Mouse (Mus musculus) frontal cortex, adult 2 months (tissue): ENCODE measurements around the gene Chrna1. TPM values are rescaled to one million over a fixed set of nuclear protein-coding genes. Genes with fewer than 3 reads are reported as not detected.

Experiments used
- DNase-seq, 2 experiments: peaks; one replicate each; pipeline ENCODE4 v3.0.0; 2022; ENCODE audit warnings: low spot score in 1 of 2; ENCODE audit errors: extremely low spot score in 1 of 2
- polyA plus RNA-seq: library from polyadenylated mRNA; depleted of rRNA; stranded (reverse); fragments of >200 nt; gene quantifications from 2 replicates; pipeline ENCODE4 v1.2.3, GENCODE M21; 2012

The Chrna1 gene
- polyA plus RNA-seq, 1 experiment: 0.10 TPM

- DNase-seq: peak; percentile 83 to 87
Observed at GRCm38 (mm10) chr2:73592231-73593100, 12.3 kb upstream of the Chrna1 start.

- no peak for DNase-seq
Observed at GRCm38 (mm10) chr2:73591246-73591645, 11.1 kb upstream of the Chrna1 start.

GRCm38 (mm10) chr2:73590106-73590505, 10.0 kb upstream of the Chrna1 start:
- no peak for DNase-seq

GRCm38 (mm10) chr2:73588951-73589350, 8.8 kb upstream of the Chrna1 start:
- DNase-seq: no peak

GRCm38 (mm10) chr2:73587109-73587506, 7.0 kb upstream of the Chrna1 start:
- DNase-seq: peak in 1 of 2 experiments; percentile 73

GRCm38 (mm10) chr2:73586392-73587108, 6.4 kb upstream of the Chrna1 start:
- no peak for DNase-seq

- peak in 1 of 2 experiments; percentile 69 for DNase-seq
Observed at GRCm38 (mm10) chr2:73585347-73585831, 5.3 kb upstream of the Chrna1 start.

- DNase-seq: peak in 1 of 2 experiments; percentile 88
Observed at GRCm38 (mm10) chr2:73584645-73585346, 4.7 kb upstream of the Chrna1 start.

- no peak for DNase-seq
Observed at GRCm38 (mm10) chr2:73580720-73581119, 582 bp upstream of the Chrna1 start.

- no peak for DNase-seq
Observed at GRCm38 (mm10) chr2:73579168-73579567, 970 bp downstream of the Chrna1 start.

GRCm38 (mm10) chr2:73574418-73574817, 5.7 kb downstream of the Chrna1 start:
- DNase-seq: no peak

GRCm38 (mm10) chr2:73573556-73573955, 6.6 kb downstream of the Chrna1 start:
- DNase-seq: no peak

- peak; percentile 90 to 94 for DNase-seq
Observed at GRCm38 (mm10) chr2:73572539-73573372, 7.4 kb downstream of the Chrna1 start.

GRCm38 (mm10) chr2:73571901-73572300, 8.2 kb downstream of the Chrna1 start:
- DNase-seq: no peak

- no peak for DNase-seq
Observed at GRCm38 (mm10) chr2:73571304-73571703, 8.8 kb downstream of the Chrna1 start.

- peak in 1 of 2 experiments; percentile 83 for DNase-seq
Observed at GRCm38 (mm10) chr2:73566989-73567605, 13.0 kb downstream of the Chrna1 start.

- no peak for DNase-seq
Observed at GRCm38 (mm10) chr2:73566162-73566561, 14.0 kb downstream of the Chrna1 start.

- DNase-seq: no peak
Observed at GRCm38 (mm10) chr2:73563690-73564089, 16.4 kb downstream of the Chrna1 start.

GRCm38 (mm10) chr2:73562656-73563055, 17.5 kb downstream of the Chrna1 start:
- no peak for DNase-seq
